Mouse (Mus musculus) inflammation-experienced regulatory T-cells, adult 6 months (primary cell): ENCODE data around the gene Tmem104. TPM values are rescaled to one million over a fixed set of nuclear protein-coding genes. Genes with fewer than 3 reads are reported as not detected.
A peak's percentile ranks its signal among the peaks of the same experiment; 100 is the strongest.

Experiments used
- ATAC-seq: one replicate; pipeline ENCODE4 v1.8.0; 2017
- polyA plus RNA-seq, 3 experiments: library from polyadenylated mRNA; unstranded; fragments of 100-300 nt; shearing (Covaris generic); gene quantifications; one replicate each; pipeline ENCODE4 v1.2.1; 2017

The Tmem104 gene
- polyA plus RNA-seq, 3 experiments from 2014 or later: 9.2 to 10.6 (median 9.8) TPM

GRCm38 (mm10) chr11:115167631-115168249 is 19.5 kb upstream of the Tmem104 start:
- ATAC-seq: no peak

GRCm38 (mm10) chr11:115169430-115169829 is 17.9 kb upstream of the Tmem104 start:
- ATAC-seq: no peak

DNA sequence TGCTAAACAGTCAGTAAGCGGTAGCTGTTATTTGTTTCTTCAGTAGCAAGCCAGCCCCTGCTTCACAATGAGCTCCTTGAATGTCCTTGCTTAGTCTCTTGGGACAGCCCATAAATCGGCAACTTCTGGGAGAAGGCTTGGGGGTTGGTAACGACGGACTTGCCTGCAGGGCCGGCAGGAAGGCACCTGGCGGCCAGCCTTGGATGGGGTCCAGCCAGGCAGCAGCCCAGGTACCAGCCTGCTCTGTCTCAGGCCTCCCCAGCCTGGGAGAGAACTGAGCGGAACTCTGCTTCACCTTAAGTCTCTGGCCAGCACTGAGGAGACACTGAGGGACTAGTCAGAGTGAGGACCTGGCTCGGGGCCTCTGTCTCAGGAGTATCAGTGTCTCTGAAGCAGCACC is 16.2 kb upstream of the Tmem104 start:
- ATAC-seq: no peak

GRCm38 (mm10) chr11:115172825-115173287 is 14.4 kb upstream of the Tmem104 start:
- ATAC-seq: peak; percentile 35

GRCm38 (mm10) chr11:115173549-115174339 is 13.5 kb upstream of the Tmem104 start:
- ATAC-seq: peak; percentile 78

- ATAC-seq: no peak
These were observed 10.7 kb upstream of the Tmem104 start for GRCm38 (mm10) chr11:115176399-115177190.

DNA sequence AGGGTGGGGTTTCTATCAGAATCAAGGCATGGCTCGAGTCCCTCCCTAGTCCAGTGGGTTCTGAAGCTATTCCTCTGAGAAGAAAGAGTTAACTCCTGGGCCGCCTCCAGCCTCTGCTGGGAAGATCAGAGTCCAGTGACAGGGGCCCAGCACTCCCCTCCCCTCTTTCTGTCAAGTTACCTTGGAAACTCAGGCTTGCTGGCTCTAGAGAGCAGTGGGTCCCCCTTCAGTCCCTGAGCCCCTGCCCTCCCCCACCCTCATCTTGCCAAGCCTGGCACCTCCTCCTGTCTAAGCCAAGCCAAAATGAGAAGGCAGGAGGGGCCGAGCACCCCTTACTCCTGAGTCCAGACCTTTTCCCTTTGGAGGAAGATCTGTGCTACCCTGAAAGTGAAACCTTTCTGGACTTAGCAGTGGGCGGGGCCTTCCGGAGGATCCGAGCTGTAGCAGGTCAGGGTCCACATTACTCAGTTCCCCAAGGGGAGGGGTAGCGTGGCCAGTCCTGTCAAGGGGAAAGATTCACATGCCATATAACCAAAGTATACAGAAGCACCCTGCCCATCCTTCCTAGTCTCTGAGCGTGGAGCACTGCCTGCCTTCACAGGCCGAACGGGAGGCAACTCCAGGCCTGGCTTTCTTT is 9.6 kb upstream of the Tmem104 start:
- no peak for ATAC-seq

DNA sequence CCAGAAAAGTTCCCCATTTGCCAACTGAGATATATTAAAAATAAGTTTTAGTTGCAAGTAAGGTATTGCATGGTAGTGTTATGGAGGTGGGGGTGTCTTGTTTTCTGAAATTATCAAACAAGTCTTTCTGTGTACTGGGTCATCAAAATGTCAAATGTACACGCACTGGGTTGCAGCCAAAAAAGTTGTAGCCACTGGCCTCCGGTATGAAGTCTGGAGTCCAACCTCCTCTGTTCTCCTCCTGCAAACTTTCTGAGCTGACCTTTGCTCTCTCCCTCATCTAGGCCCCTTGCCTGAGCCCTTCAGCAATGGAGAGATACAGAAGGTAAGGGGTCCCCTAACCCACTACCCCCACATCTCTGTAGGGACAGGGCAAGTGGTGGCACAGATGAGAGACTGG is 8.5 kb upstream of the Tmem104 start:
- no peak for ATAC-seq

GRCm38 (mm10) chr11:115179191-115179590 is 8.1 kb upstream of the Tmem104 start:
- no peak for ATAC-seq

DNA sequence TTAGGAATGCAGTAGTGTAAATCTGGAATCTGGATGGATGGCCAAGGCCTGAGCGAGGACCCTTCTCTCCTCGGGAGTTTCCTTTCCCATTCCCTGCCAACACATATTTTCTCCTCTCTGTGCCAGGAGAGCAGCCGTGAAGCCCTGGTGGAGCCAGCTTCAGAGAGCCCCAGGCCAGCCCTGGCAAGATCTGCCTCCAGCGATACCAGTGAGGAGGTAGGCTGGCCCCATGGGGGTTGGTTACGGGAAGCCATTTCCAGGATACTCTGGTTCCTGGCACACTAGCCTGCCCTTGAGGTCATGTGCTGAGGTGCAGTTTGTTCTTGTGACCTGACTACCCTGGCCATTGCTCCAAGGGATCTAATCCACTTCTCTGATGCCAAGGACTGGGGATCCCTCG is 7.4 kb upstream of the Tmem104 start:
- ATAC-seq: no peak

- ATAC-seq: peak; percentile 53
These were observed 5.2 kb upstream of the Tmem104 start for GRCm38 (mm10) chr11:115181913-115182638.

- ATAC-seq: no peak
These were observed 2.3 kb upstream of the Tmem104 start for GRCm38 (mm10) chr11:115184973-115185372.

DNA sequence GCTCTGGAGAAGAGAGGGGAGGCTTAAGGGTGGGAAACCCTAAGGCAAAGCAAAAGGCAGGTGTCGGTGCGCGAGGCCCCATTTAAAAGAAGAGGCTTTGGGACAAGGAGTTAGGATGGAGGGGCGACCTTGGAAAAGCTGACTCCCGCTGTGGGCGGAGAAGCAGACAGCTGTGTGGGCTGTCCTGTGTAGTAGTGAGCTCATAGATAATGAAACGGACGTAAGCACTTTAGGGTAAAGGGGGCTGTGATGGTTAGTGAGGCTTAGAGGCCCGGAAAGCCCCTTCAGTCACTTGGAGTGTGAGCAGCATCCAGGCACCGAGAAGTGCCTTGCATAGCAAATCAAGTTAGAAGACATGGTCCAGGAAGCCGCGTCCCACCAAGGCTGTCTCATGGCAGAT is 406 bp downstream of the Tmem104 start, which contains the start of gene Nat9:
TSS of gene Nat9 (minus strand) at position 167 of the 400 bp plus-strand sequence.
- peak; percentile 67 for ATAC-seq

DNA sequence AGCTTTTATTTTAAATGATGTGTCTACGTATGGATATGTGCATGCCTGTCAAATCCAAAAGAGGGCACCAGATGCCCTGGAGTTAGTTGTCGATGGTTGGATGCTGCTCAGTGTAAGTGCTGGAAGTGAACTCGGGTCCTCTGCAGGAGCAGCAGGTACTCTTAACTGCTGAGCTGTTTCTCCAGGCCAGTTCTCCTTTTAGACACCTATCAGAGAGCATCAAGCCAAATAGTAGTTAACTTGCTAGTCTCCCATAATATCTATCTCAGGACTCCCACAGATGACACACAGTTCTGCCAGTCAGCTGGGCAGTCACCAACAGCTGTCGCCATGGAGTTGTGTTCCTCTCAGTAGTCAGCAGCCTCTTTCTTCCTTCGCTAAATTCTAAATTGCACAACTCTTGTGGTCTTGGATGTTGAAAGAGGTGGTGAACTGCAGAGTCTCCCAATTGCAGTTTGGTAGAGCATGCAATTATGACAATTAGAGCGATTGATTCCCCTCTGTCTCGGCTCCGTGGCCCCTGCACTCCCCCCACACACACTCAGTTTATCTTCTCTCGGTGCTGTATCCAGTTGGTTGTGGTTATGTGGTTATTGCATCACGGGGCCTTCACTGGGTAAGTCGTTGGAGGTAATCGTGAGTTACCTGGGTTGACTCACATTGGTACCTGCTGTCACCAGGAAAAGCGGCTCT is 1.4 kb downstream of the Tmem104 start:
- no peak for ATAC-seq

GRCm38 (mm10) chr11:115189304-115189703 is 2.0 kb downstream of the Tmem104 start:
- ATAC-seq: no peak

- ATAC-seq: no peak
These were observed 4.9 kb downstream of the Tmem104 start for GRCm38 (mm10) chr11:115192180-115192579.

DNA sequence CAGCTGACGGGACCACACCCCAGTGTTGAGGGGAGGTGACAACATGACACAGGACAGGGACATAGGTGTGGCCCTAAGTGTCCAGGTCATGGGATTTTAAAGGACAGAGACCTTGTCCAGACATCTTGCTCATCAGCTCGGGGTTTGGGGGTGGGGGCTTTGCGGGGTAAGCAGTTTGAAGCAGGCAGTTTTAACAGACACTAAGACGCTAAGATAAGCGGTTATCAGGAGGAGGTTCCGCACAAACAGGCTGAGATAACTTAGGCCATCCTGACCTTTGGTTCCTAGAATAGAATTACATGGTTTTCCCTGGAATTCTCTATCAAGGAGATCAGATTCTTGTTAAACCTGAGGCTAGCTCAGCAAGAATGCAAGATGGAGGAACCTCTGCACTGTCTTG is 7.4 kb downstream of the Tmem104 start:
- no peak for ATAC-seq

DNA sequence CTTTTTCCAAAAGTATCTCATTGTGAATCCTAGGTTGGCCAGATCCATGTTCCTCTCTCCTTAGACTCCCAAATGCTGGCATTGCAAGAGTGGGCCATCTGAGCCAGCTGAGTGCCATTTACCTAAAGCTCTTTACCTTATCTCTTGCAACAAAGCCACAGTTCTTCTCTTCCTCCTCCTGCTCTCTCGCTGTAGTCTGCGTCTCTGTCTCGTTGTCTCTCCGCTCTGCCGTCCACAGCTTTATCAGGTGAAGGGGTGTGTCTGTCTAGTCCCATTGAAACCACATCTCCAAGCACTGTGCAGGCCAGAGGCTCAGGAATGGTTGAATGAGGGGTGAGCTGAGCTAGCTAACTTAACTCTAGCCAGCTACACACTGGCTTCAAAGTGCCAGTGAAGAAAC is 8.6 kb downstream of the Tmem104 start:
- ATAC-seq: no peak

- ATAC-seq: no peak
These were observed 10.3 kb downstream of the Tmem104 start for GRCm38 (mm10) chr11:115197558-115197957.

DNA sequence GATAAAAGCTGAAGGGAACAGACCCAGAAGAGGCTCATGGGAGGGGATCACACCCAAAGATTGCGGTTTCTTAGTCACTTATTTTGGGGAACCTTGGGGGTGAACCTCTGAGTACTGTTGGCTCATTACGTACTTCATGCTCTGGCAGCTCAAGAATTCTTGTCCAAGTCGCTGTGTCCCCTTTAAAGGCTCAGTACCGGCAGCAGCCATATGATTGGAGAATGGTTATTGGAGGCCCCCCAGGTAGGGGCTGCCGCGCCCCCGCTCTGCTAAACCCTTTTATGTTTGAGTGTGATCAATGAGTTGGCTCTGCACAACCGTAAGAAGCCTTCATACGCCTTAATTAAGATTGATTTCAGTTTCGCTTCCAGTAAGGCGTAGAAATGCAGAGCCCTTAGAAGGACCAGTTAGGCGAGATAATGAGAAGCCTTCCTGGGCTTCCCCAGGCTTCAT is 11.7 kb downstream of the Tmem104 start:
- ATAC-seq: peak; percentile 78

GRCm38 (mm10) chr11:115200520-115200919 is 13.2 kb downstream of the Tmem104 start:
- no peak for ATAC-seq
